Mouse (Mus musculus): ENCODE data around the gene Fmnl2.

The Fmnl2 gene

DNA sequence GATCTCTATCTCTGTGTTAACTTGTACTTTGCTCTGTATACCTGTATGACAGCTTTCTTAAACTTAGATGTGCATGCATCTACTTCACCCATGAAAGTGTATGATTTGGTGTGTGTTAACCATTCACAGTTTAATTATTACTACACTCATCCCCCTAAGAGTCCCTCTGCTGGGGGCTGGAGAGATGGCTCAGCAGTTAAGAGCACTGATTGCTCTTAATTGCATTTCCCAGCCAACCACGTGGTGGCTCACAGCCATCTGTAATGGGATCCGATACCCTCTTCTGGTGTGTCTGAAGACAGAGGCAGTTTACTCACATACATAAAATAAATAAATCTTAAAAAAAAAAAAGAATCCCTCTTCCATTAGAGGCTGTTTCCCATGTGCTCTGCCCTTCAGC lies 242.4 kb downstream of the Fmnl2 start:
- in situ Hi-C loops (cut with MboI, MseI) = no loop called here

DNA sequence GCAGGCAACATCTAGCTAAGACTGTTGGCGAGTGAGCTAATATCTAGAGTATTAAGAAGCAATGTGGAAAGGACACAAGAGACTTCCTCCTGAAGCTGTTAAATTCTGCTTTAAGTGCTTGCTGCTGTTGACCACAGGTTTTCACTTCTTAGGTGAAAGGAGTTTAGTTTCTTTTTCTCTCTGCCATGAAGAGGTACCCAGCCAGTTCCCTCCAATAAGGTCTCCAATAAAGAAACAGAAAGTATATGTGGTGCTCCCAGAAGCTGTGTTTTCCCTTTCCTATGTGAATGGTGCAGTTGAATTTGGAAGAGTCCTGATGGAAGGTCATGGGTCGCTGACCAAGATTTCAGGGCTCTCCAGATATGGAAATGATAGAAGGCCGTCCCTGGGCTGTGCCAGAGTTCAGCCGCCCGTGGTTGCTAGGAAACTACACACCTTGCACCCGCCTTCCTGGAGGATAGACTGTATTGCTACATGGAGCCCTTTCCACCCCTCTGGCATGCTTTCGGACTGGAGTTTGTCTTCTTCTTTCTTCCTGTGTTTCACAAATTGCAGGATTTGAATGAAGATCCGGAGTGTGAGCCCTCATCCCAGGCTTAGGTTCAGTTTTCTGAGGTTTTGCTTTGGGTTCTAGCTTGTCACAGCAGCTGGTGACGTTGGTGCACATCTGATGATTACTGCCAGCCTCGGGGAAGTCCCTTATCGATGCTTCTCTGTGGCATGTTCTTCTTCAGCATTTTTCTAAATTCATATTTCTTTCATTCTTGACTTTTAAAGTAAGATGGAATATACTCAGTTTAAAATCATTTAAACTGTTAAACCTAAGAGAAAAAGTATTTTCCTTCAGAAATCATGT lies 244.5 kb downstream of the Fmnl2 start:
- in situ Hi-C loops (cut with MboI, MseI) = no loop called here

DNA sequence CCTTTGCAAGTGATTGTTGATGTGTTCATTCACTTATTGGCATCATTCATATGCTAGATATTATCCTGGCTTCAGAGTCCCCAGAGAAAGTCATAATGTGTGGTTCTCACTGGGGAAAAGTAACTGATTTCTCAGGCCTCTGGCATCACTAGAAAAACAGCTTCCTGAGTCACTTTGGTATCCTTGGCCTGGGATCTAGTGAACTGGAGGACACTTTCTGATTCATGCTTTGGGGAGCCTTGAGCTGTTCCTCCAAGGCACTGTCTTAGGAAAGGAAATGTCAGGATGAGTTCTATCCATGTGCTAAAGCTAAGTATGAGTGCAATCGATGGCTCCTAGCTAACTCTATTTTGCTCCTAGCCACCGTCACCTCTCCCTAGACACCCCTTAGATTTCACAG lies 245.2 kb downstream of the Fmnl2 start:
- in situ Hi-C loops (cut with MboI, MseI) = no loop called here

DNA sequence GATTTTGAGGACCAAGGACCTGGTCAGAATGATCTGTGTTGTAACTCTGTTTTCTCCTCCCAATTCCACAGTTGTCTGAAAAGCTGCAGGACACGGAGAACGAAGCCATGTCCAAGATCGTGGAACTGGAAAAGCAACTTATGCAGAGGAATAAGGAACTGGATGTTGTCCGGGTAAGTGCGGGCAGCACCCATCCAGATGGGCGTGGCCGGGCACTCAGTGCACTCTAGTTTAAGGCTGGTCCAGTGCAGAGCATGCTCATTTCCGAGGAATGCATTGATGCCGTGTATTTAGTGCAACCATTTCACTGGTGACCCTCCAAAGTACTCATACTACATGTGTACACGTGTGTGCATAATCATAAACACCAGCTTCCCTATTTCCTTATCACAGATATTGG lies 247.7 kb downstream of the Fmnl2 start:
- in situ Hi-C loops (cut with MboI, MseI) = no loop called here

- in situ Hi-C loops (cut with MboI, MseI) = no loop called here
Measured at GRCm38 (mm10) chr2:53106056-53106455, 248.4 kb downstream of the Fmnl2 start.

- in situ Hi-C loops (cut with MboI, MseI) = no loop called here
Measured at GRCm38 (mm10) chr2:53106472-53106871, 248.8 kb downstream of the Fmnl2 start.

DNA sequence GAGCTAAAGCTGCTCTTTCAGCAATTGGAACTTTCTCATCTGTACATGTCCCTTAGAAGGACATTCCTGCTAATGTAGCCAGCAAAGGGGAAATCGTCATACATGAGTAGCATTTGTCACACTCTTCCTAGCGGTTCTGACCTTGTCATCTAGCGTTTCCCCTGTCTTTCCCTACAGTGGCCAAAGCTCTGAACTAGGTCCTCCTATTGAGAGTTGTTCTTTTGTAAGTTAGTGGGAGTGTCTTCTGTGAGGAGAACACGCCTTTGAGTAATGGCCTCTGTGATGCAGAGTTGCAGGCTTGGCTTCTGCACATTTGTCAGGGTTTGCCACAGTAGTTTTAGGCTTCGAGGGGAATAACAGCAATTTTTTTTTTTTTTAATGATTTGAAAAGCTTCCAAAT lies 250.9 kb downstream of the Fmnl2 start:
- in situ Hi-C loops (cut with MboI, MseI) = no loop called here

GRCm38 (mm10) chr2:53121797-53122196 lies 264.1 kb downstream of the Fmnl2 start:
- in situ Hi-C loops (cut with MboI, MseI) = no loop called here

DNA sequence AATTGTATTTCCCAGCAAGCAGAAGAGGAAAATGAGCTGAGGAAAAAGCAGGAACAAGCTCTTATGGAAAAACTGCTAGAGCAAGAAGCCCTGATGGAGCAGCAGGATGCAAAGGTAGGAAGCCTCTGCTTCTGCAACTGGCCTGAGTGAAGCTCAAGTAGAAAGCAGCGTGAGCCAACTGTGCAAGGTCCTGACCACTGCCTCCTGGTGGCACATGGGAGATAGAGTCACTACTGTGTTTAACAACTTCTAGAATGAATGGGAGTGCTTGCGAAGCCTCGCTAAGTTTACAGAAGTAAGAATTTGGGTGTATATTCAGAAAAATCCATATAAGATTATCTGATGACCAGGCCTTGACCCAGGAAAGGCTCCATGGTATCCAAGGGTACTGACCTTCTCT lies 268.3 kb downstream of the Fmnl2 start:
- in situ Hi-C loops (cut with MboI, MseI) = no loop called here

DNA sequence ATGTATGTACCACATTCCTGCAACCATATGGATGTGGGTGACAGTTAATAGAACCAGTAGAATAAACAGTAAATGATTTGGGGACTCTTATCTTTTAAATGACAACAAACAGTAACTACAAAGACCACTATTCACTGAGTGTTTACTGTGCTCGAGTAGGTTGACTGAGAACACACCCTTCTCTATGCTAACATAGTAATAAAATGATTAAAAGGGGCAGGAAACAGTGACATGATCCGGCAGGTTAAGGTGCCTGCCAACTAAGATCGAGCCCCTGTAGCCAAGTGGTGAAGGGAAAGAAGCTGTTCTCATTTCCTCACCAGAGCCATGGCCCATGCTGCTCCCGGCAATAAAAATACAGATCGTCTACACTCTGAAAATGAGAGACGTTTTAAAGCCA lies 271.4 kb downstream of the Fmnl2 start:
- in situ Hi-C loops (cut with MboI, MseI) = no loop called here

DNA sequence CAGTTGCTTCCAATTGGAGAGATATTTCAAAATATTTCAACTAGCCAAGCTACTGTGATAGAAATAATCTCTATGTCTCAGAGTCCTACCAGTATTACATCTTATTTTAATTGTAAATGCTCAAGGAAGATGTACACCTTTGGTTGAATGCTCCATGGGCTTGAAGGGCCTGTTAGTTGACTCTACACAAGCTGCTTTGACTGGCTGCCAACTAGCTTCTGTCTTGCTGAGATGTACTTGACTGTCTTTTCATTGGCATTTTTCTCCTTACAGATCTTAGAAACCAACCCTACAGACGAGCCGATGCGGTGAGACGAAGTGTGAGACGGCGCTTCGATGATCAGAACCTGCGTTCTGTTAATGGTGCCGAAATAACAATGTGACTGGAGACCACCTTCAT lies 273.9 kb downstream of the Fmnl2 start:
- in situ Hi-C loops (cut with MboI, MseI) = no loop called here

GRCm38 (mm10) chr2:53146852-53147251 lies 289.2 kb downstream of the Fmnl2 start:
- in situ Hi-C loops (cut with MboI, MseI) = no loop called here

- in situ Hi-C loops (cut with MboI, MseI) = no loop called here
Measured at GRCm38 (mm10) chr2:53173966-53174365, 316.3 kb downstream of the Fmnl2 start.

DNA sequence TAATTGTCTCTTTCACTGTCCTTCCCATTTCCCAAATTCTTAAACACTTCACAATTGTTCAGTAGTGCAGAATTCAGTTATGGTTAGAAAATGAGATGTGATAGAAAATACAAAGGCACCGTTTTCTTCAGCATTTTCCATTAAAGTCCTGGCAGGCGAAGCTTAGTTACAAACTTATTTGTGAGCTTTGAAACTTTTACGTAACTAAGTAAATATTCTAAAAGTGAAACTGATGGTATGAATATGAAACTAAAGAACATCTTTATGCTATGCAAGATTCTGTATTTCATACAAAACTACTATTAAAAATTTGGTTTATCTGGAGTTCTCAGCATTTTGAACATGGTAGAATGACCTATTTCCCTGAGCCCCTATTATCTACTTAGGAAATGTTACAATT lies 321.3 kb downstream of the Fmnl2 start:
- in situ Hi-C loops (cut with MboI, MseI) = loop anchor here (5.0 kb wide), 1 partner anchor 37 kb away; no protein-coding TSS in a partner anchor

GRCm38 (mm10) chr2:53179876-53180275 lies 322.2 kb downstream of the Fmnl2 start:
- in situ Hi-C loops (cut with MboI, MseI) = loop anchor here (5.0 kb wide), 1 partner anchor 38 kb away; no protein-coding TSS in a partner anchor

All from T-helper 1 cell (primary cell).